Mouse (Mus musculus): ENCODE data around the gene Cplx1.

Cplx1 gene

DNA sequence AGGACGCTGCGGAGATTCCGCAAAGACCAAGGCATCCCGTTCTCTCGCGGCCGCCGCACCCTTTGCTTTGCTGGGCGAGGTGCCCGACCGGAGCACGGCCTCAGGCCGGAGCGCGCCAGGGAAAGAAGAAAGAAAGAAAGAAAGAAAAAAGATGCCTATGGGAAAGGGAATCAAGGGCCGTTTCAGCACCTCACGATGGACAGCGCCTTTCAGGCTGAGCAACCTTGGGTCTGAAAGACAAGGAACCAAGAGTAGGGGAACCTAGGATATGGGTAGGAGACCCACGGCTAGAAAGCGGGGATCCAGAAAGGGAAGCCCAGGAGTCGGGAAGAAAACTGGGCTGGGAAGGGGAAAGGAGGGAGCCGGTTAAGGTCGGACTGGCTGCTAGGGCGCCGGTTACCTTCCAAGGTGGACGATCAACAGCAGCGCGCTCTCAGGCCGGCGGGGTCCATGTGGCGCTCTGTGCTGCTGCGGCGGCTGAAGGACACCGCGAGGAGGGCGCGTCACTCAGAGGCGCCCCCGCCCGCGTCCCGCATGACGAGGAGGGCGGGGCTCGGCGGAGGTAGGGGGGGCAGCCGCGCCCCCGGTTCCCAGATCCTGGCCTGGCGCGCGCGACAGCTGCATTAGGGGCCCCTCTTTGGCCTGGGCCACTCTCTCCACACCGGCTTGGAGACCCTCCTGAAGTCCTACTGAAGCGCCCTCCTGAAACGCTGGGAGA lies at the start of gene Cplx1:
Gene Cplx1 (minus strand): TSS at position 536 of the 718 bp plus-strand sequence.
- DNase-seq (ENCODE audit: low read depth, low spot score): peak; percentile 10
- Histone ChIP-seq H3K36me3 (ENCODE audit: control insufficient read depth, insufficient read depth, low read length, poor library complexity, severe bottlenecking) (no peaks in the 10 kb centered on the region), H3K27me3 (ENCODE audit: control insufficient read depth, insufficient read depth, low read length, poor library complexity, severe bottlenecking) (no peaks in the 10 kb centered on the region)

DNA sequence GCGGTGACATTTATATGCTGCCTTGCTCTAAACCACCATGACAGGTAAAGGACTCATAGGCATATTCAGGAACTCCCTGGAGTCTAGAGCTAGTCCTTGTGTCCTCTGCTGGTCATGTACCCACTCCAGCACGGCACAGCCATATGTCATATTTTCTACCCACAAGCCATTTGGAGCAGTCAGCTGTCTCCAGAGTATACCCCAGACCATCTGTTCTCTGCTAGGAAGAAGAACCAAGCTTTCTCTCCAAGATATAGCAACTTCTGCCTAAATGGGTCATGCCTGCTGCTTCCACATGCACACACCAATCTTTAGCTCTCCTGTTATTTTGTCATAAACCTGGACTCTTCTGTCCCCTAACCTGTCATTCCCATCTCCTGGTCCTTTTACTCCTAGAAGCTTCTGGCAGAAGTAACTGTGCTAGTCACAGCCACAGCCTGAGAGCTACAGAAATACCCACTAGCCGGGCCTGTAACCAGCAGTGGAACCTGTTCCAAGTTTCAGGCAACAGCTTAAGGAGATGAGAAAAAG lies 31.6 kb upstream of the Cplx1 start:
- DNase-seq (ENCODE audit: low read depth, low spot score): no peak
- H3K36me3 ChIP-seq (ENCODE audit: control insufficient read depth, insufficient read depth, low read length, poor library complexity, severe bottlenecking): peaks cover 6% of the 10 kb centered on the region
- H3K27me3 ChIP-seq (ENCODE audit: control insufficient read depth, insufficient read depth, low read length, poor library complexity, severe bottlenecking): no peaks in the 10 kb centered on the region

DNA sequence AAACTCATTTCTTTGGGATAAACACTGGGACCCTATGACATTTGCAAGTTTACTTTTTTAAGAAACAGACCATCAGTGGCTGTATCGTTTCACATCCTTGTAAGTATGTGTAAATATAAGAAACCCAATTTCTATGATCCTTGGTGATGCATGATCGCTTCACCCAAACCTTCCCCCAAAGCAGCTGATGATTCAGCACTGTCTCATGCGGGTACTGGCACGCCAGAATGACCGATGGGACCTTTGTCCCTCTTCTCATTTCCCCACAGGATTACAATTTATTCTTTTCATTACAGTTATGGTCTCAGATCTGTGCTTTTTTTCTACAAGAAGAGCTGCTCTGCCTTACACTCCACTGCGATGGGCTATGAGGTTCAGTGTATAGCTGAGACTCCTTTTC lies 23.2 kb upstream of the Cplx1 start:
- no peak for DNase-seq (ENCODE audit: low read depth, low spot score)
- no peaks in the 10 kb centered on the region for H3K27me3 ChIP-seq (ENCODE audit: control insufficient read depth, insufficient read depth, low read length, poor library complexity, severe bottlenecking)
- H3K36me3 ChIP-seq (ENCODE audit: control insufficient read depth, insufficient read depth, low read length, poor library complexity, severe bottlenecking): peaks cover 38% of the 10 kb centered on the region

DNA sequence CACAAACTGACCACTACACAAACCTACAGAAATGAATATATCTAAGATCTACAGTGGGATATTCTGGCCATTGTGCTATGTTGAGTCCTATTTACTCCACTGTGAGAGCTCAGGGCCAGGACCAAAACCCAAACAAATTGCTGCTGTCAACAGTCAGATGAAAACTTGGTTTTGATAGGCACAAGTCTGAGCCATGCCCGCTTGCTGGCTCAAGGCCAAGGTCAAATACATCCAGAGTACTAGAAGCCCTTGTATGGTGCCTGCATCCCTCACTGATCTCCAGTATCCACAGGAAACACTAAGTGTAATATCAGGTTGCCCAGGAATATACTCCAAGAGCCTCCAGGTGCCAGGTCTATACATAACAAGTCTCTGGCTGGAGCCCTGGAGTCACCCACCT lies 21.2 kb upstream of the Cplx1 start:
- DNase-seq (ENCODE audit: low read depth, low spot score): no peak
- Histone ChIP-seq H3K36me3 (ENCODE audit: control insufficient read depth, insufficient read depth, low read length, poor library complexity, severe bottlenecking) (peaks cover 29% of the 10 kb centered on the region), H3K27me3 (ENCODE audit: control insufficient read depth, insufficient read depth, low read length, poor library complexity, severe bottlenecking) (no peaks in the 10 kb centered on the region)

DNA sequence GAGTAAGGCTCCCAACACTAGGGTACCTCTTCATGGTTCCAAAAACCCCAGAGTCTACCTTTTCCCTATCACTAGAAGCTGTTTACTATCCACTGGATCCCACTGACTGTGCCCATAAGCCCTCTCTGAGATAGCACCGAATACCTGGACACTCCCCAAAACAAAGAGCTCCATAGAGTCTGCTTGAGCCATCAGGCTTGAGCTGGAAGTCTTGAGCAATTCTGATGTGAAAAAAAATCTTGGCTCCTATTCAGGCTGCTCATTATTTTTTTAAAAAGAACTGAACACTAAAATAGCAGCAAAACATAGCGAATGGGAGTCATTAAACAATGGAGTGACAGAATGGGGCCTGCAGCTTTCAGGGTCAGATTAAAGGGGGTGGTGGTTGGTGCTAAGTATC lies 17.3 kb upstream of the Cplx1 start:
- Histone ChIP-seq H3K27me3 (ENCODE audit: control insufficient read depth, insufficient read depth, low read length, poor library complexity, severe bottlenecking) (no peaks in the 10 kb centered on the region), H3K36me3 (ENCODE audit: control insufficient read depth, insufficient read depth, low read length, poor library complexity, severe bottlenecking) (peaks cover 19% of the 10 kb centered on the region)
- DNase-seq (ENCODE audit: low read depth, low spot score): no peak

DNA sequence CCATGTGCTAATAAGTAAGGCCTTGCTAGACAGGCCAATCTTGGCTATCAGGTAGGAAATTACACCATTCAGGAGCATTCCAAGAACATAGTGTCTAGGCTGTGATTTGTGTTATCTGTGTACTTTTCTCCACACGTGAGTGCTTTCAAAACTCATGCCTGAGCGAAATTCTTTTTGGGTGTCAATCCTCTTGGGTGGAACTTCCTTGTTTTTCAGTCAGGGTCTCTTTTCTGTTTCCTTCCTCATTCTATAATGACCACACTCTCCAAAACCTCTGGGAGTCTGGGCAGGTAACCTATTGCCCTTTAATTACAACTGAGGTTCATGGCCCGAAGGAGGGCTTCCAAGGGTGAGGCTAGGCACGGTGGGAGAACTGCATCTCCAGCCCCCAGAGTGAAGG lies 16.7 kb upstream of the Cplx1 start:
- no peaks in the 10 kb centered on the region for H3K27me3 ChIP-seq (ENCODE audit: control insufficient read depth, insufficient read depth, low read length, poor library complexity, severe bottlenecking)
- no peak for DNase-seq (ENCODE audit: low read depth, low spot score)
- H3K36me3 ChIP-seq (ENCODE audit: control insufficient read depth, insufficient read depth, low read length, poor library complexity, severe bottlenecking): peaks cover 14% of the 10 kb centered on the region

DNA sequence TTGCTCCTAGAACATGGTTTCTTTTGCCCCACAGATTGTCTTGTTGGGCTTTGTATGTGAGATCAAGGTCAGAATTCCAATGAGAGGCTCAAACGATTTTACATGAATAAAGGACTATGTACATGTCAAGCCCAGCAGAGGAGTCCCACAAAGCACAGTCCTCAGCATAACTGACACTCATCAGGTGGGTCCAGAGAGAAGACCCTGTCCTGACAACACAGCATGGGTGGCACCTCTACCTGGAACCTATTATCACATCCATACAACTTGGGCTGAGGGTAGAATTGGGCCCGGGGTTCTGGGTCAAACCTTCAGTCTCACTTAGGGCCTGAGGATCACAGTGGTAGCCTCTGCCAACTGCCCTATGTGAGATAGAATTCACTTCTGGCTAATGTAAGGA lies 15.6 kb upstream of the Cplx1 start:
- Histone ChIP-seq H3K36me3 (ENCODE audit: control insufficient read depth, insufficient read depth, low read length, poor library complexity, severe bottlenecking) (peaks cover 9% of the 10 kb centered on the region), H3K27me3 (ENCODE audit: control insufficient read depth, insufficient read depth, low read length, poor library complexity, severe bottlenecking) (no peaks in the 10 kb centered on the region)
- no peak for DNase-seq (ENCODE audit: low read depth, low spot score)

DNA sequence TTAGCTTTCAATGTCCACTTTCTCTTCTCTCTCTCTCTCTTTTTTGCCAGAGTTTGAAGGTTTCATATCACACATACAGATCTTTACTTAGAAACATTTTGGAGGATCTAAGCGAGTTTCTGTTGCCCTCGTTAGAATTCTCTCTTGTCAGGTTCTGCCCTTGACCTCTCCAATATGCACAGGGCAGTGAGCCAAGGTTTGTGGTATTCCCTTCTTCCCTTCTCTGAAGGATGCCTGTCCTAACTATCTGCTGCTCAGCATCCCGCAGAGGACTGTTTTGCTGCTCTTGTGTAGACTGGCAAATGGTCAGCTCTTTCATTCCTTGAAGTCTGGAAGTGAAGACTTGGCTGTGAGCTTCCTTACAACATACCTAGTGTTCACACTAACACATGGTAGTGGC lies 14.5 kb upstream of the Cplx1 start:
- no peak for DNase-seq (ENCODE audit: low read depth, low spot score)
- no peaks in the 10 kb centered on the region for H3K27me3 ChIP-seq (ENCODE audit: control insufficient read depth, insufficient read depth, low read length, poor library complexity, severe bottlenecking)
- peaks cover 7% of the 10 kb centered on the region for H3K36me3 ChIP-seq (ENCODE audit: control insufficient read depth, insufficient read depth, low read length, poor library complexity, severe bottlenecking)

DNA sequence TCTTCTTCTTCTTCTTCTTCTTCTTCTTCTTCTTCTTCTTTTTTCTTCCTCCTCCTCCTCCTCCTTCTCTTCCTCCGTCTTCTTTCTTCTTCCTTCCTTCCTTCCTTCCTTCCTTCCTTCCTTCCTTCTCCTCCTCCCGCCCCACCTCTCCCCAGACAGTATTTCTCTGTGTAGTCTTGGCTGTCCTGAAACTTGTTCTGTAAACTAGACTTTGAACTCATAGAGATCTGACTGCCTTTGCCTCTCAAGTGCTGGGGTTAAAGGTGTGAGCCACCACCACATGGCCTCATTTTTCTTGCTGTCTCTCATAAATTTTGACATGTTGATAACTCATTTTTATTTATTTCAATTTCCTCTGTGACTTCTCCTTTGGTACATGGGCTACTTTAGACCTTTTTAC lies 12.7 kb upstream of the Cplx1 start:
- Histone ChIP-seq H3K27me3 (ENCODE audit: control insufficient read depth, insufficient read depth, low read length, poor library complexity, severe bottlenecking) (no peaks in the 10 kb centered on the region), H3K36me3 (ENCODE audit: control insufficient read depth, insufficient read depth, low read length, poor library complexity, severe bottlenecking) (no peaks in the 10 kb centered on the region)
- DNase-seq (ENCODE audit: low read depth, low spot score): no peak

DNA sequence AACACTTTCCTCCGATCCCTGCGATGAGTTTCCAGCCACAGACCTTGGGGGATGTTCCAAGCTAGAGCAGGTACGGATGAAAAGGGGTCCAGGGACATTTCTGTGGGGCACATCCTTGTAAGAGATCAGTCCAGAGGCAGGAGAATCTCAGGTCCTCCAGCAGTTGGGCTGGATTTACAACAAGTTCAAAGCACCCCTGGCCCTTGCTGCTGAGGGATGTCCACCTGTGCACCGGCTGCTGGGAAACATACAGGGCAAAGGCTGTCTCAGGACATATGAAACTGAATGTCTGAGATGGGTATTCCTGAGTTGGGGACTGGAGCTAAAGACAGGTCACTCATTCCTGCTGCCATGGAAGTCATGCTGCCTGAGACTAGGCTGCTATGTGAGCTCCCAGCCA lies 7.2 kb upstream of the Cplx1 start:
- no peak for DNase-seq (ENCODE audit: low read depth, low spot score)
- Histone ChIP-seq H3K27me3 (ENCODE audit: control insufficient read depth, insufficient read depth, low read length, poor library complexity, severe bottlenecking) (no peaks in the 10 kb centered on the region), H3K36me3 (ENCODE audit: control insufficient read depth, insufficient read depth, low read length, poor library complexity, severe bottlenecking) (no peaks in the 10 kb centered on the region)

DNA sequence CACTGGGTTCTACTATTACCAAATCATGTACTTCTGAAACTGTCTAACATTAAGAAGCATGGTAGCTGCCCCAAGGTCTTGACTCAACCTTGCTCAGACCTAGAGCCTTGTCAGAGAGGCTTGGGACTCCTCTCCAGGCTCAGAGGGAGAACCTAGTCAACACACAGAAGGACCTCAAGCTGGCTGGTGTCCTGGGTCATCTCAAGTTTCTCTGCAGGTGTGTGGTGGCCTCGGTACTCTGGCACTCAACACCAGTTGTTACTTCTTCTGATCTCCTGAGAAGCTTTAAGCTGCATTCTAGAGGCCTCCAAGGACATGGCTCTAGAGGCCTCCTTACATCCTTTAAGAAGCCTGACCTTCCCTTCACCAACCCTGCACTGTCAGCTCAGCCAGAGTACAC lies 4.2 kb upstream of the Cplx1 start:
- H3K36me3 ChIP-seq (ENCODE audit: control insufficient read depth, insufficient read depth, low read length, poor library complexity, severe bottlenecking): no peaks in the 10 kb centered on the region
- no peak for DNase-seq (ENCODE audit: low read depth, low spot score)
- H3K27me3 ChIP-seq (ENCODE audit: control insufficient read depth, insufficient read depth, low read length, poor library complexity, severe bottlenecking): no peaks in the 10 kb centered on the region

DNA sequence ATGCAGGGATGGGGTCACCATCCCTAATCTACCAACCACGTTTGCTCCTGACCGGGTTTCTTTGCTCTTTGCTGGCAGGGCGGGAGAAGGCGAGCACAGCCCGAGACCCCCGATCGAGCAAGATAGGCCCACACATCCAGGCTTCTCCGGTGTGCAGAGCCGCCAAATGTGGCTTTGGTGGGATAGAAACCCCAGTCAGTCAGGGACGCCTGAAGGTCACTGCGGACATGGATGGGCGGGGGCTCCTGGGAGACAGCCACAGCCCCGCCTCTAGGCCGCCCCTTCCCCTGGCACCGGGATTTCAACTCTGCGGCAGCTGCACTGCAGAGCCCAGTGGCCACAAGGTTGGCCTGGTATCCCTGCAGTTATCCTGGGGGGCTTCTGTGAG lies 377 bp upstream of the Cplx1 start:
- DNase-seq (ENCODE audit: low read depth, low spot score): no peak
- Histone ChIP-seq H3K36me3 (ENCODE audit: control insufficient read depth, insufficient read depth, low read length, poor library complexity, severe bottlenecking) (no peaks in the 10 kb centered on the region), H3K27me3 (ENCODE audit: control insufficient read depth, insufficient read depth, low read length, poor library complexity, severe bottlenecking) (no peaks in the 10 kb centered on the region)

DNA sequence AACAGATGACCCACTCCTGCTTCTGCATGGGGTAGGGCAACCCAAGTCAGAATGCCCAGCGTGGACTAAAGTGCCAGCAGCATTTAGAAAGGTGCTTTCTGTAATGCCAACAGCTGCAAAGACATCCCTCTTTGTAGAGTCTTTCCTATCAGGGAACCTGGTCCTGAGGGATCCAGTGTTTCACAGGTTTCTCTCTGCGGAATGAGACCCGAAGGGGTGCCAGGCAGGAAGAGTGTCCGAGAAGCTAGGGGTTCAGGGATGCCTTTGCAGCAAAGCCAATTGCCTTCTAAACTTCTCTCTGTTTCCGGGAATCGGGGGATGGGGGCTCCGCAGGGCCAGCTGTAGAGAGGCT lies 711 bp downstream of the Cplx1 start:
- H3K36me3 ChIP-seq (ENCODE audit: control insufficient read depth, insufficient read depth, low read length, poor library complexity, severe bottlenecking): no peaks in the 10 kb centered on the region
- DNase-seq (ENCODE audit: low read depth, low spot score): no peak
- no peaks in the 10 kb centered on the region for H3K27me3 ChIP-seq (ENCODE audit: control insufficient read depth, insufficient read depth, low read length, poor library complexity, severe bottlenecking)

DNA sequence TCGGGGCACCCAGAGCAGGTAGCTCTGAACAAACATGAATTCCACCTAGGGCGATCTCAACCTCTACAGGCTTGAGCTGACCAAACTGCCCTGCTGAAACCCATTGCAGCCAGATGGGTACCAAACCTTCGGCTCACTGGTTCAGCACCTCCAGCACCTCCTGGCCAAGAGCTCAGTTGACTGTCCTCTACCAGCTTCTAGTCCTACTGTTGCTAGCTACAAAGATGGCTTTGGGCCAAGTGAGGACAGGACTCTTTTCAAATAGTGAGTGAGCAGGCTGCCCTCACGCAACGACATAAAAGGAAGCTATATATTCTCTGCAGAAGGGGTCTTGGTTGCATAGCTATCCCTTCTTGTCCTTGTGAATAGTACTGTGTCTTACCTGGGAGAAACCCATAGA lies 2.2 kb downstream of the Cplx1 start:
- no peak for DNase-seq (ENCODE audit: low read depth, low spot score)
- Histone ChIP-seq H3K36me3 (ENCODE audit: control insufficient read depth, insufficient read depth, low read length, poor library complexity, severe bottlenecking) (no peaks in the 10 kb centered on the region), H3K27me3 (ENCODE audit: control insufficient read depth, insufficient read depth, low read length, poor library complexity, severe bottlenecking) (no peaks in the 10 kb centered on the region)

DNA sequence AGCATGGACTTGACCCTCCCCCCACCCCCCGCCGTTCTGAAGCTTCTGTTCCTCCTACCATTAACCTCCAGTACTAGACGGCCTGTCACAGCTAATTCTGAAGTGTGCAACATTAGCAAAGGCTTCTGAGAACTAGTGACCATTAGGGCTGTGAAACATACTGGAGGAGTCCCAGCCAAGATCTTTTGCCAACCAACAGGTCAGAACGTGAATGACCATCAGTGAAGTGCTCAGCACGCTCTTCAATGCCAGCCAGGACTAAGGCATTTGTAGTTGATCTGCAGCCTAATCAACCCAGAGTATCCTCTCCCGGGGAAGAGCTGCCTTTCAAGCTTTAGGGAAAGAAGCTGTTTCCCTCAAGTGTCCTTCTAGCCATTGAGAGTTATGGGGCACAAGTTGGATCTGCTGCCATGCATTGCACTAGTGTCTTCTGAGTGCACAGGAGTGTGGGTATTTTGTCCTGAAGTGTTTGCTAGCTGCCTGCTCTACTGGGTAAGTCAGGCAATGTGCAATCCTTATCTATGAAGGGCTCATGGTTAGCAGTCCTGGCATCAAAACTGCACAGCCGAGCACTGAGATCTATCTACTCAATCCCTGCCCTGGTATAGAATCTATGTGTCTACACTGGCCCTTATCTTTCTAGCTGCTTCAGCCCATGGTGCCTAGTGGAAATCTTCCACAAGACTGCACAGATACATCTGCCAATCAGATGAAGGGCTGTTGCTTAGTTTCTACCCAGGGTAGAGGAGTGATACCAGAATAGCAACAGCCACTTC lies 6.1 kb downstream of the Cplx1 start:
- Histone ChIP-seq H3K27me3 (ENCODE audit: control insufficient read depth, insufficient read depth, low read length, poor library complexity, severe bottlenecking) (no peaks in the 10 kb centered on the region), H3K36me3 (ENCODE audit: control insufficient read depth, insufficient read depth, low read length, poor library complexity, severe bottlenecking) (no peaks in the 10 kb centered on the region)
- no peak for DNase-seq (ENCODE audit: low read depth, low spot score)

All from splenic B cell, adult 2 months (primary cell).